Mouse (Mus musculus) heart, postnatal 4 days (tissue): Measurements from ENCODE around the gene Stap2. TPM values are rescaled to one million over a fixed set of nuclear protein-coding genes. Genes with fewer than 3 reads are reported as not detected.

Experiments
- DNase-seq: peaks from one replicate; pipeline ENCODE4 v3.0.0; 2021
- total RNA-seq, 2 experiments: library from RNA; stranded (reverse); gene quantifications; 2 replicates each; pipeline ENCODE4 v1.2.3; 2021

Gene Stap2
- 10 to 100 TPM; 13.3 to 15.2 TPM for total RNA-seq

- peak; percentile 61 for DNase-seq
Measured at GRCm38 (mm10) chr17:56005415-56006061, at the start of gene Stap2, which contains the start of gene Mpnd. Gene Stap2, minus strand, starts transcription at chr17:56005584. Gene Mpnd, plus strand, starts transcription at chr17:56005711.

GRCm38 (mm10) chr17:56054938-56055337 lies 49.6 kb upstream of the Stap2 start:
- no peak for DNase-seq

- DNase-seq, result no peak
Measured at GRCm38 (mm10) chr17:56051369-56051768, 46.0 kb upstream of the Stap2 start.

- no peak for DNase-seq
Measured at GRCm38 (mm10) chr17:56040857-56041163, 35.4 kb upstream of the Stap2 start.

- peak; percentile 98 for DNase-seq
Measured at GRCm38 (mm10) chr17:56040030-56040856, 34.9 kb upstream of the Stap2 start, which contains the start of gene Chaf1a. Gene Chaf1a, plus strand, starts transcription at chr17:56040439.

- no peak for DNase-seq
Measured at GRCm38 (mm10) chr17:56039345-56039744, 34.0 kb upstream of the Stap2 start.

- no peak for DNase-seq
Measured at GRCm38 (mm10) chr17:56038583-56039261, 33.3 kb upstream of the Stap2 start.

GRCm38 (mm10) chr17:56036901-56037287 lies 31.5 kb upstream of the Stap2 start:
- no peak for DNase-seq

GRCm38 (mm10) chr17:56036176-56036900 lies 31.0 kb upstream of the Stap2 start, which contains the start of gene Sh3gl1:
Gene Sh3gl1, minus strand, starts transcription at chr17:56036635.
- DNase-seq, result peak; percentile 100

GRCm38 (mm10) chr17:56035216-56035615 lies 29.8 kb upstream of the Stap2 start:
- no peak for DNase-seq

- no peak for DNase-seq
Measured at GRCm38 (mm10) chr17:56034726-56035100, 29.3 kb upstream of the Stap2 start.

- no peak for DNase-seq
Measured at GRCm38 (mm10) chr17:56034040-56034725, 28.8 kb upstream of the Stap2 start.

- DNase-seq, result no peak
Measured at GRCm38 (mm10) chr17:56032831-56033230, 27.4 kb upstream of the Stap2 start.

GRCm38 (mm10) chr17:56032127-56032733 lies 26.8 kb upstream of the Stap2 start:
- DNase-seq, result no peak

GRCm38 (mm10) chr17:56031431-56031830 lies 26.0 kb upstream of the Stap2 start:
- DNase-seq, result no peak

GRCm38 (mm10) chr17:56030919-56031318 lies 25.5 kb upstream of the Stap2 start:
- peak; percentile 43 for DNase-seq

- no peak for DNase-seq
Measured at GRCm38 (mm10) chr17:56030238-56030870, 25.0 kb upstream of the Stap2 start.

- DNase-seq, result no peak
Measured at GRCm38 (mm10) chr17:56027801-56028441, 22.5 kb upstream of the Stap2 start.

- no peak for DNase-seq
Measured at GRCm38 (mm10) chr17:56026881-56027280, 21.5 kb upstream of the Stap2 start.

- DNase-seq, result no peak
Measured at GRCm38 (mm10) chr17:56026303-56026702, 20.9 kb upstream of the Stap2 start.
